Mouse (Mus musculus) midbrain, embryonic 14.5 days (tissue): Measurements from ENCODE around the gene Samd8. TPM values are rescaled to one million over a fixed set of nuclear protein-coding genes. Genes with fewer than 3 reads are reported as not detected.

ENCODE experiments used
- ATAC-seq: fragments of 200-750 bp; cut with Nextera tagmentation; 2 replicates; pipeline ENCODE4 v1.8.0; 2017; ENCODE audit warnings: moderate number of reproducible peaks, moderate library complexity; ENCODE audit not compliant: low FRiP score, low TSS enrichment
- DNase-seq: peaks from one replicate; pipeline ENCODE4 v3.0.0-alpha.2; 2015
- H3K27ac ChIP-seq: fragments of 300-500 bp; sonication (generic); replicated peaks from 2 replicates; pipeline ENCODE4 v1.5.1; 2014; ENCODE audit warnings: mild to moderate bottlenecking, low read depth, low read length, moderate library complexity
- H3K27me3 ChIP-seq: fragments of 300-500 bp; sonication (generic); 2 replicates; pipeline ENCODE4 v1.6.1; 2014; ENCODE audit warnings: low read length, control low read depth, mixed read lengths; ENCODE audit not compliant: control insufficient read depth, insufficient read depth
- H3K36me3 ChIP-seq: fragments of 300-500 bp; sonication (generic); 2 replicates; pipeline ENCODE4 v1.6.1; 2014; ENCODE audit warnings: low read length, control low read depth; ENCODE audit not compliant: control insufficient read depth, insufficient read depth
- H3K4me1 ChIP-seq: fragments of 300-500 bp; sonication (generic); 2 replicates; pipeline ENCODE4 v1.6.1; 2014; ENCODE audit warnings: mild to moderate bottlenecking, antibody characterized with exemption, low read length, control low read depth; ENCODE audit not compliant: control insufficient read depth, insufficient read depth
- H3K4me2 ChIP-seq: fragments of 300-500 bp; sonication (generic); 2 replicates; pipeline ENCODE4 v1.6.1; 2014; ENCODE audit warnings: mild to moderate bottlenecking, low read length, moderate library complexity
- H3K4me3 ChIP-seq: fragments of 300-500 bp; sonication (generic); replicated peaks from 2 replicates; pipeline ENCODE4 v1.5.1; 2014; ENCODE audit warnings: low read depth, low read length
- H3K9ac ChIP-seq: fragments of 300-500 bp; sonication (generic); replicated peaks from 2 replicates; pipeline ENCODE4 v1.6.1; 2014; ENCODE audit warnings: mild to moderate bottlenecking, low read length, moderate library complexity
- H3K9me3 ChIP-seq: fragments of 300-500 bp; sonication (generic); 2 replicates; pipeline ENCODE4 v1.6.1; 2016; ENCODE audit warnings: low read length, control low read depth, mixed read lengths; ENCODE audit not compliant: control insufficient read depth
- WGBS: fragments of 180-500 bp; shearing (Covaris S2); extraction: QIAGEN DNeasy Blood & Tissue Kit; methylation state at CpG from one replicate; pipeline ENCODE4 v1.1.7; 2014; 5-methylcytosine and 5-hydroxymethylcytosine counted together
- polyA plus RNA-seq: library from polyadenylated mRNA; unstranded; fragments of >200 nt; fragmentation: Nextera tagmentation; extraction: Ambion mirVana; gene quantifications from 2 replicates; pipeline ENCODE4 v1.2.1, GENCODE M21; 2014

Samd8 gene
- polyA plus RNA-seq, 1 experiment from 2014 or later, result 23.4 TPM

- Histone ChIP-seq H3K4me3 (no peak overlapping the region), H3K4me1 (no peaks in the 10 kb centered on the region), H3K27me3 (no peaks in the 10 kb centered on the region), H3K27ac (no peak overlapping the region), H3K9ac (no peak overlapping the region), H3K9me3 (no peaks in the 10 kb centered on the region), H3K36me3 (no peaks in the 10 kb centered on the region), H3K4me2 (no peak overlapping the region)
- ATAC-seq, result peak; percentile 67; the same call in 1 of the 2 replicates
- 14% methylated on average over 4 of the region's 4 CpGs for WGBS
- DNase-seq, result peak; percentile 92
These were observed 8.5 kb upstream of the Samd8 start for GRCm38 (mm10) chr14:21741786-21742185.

DNA sequence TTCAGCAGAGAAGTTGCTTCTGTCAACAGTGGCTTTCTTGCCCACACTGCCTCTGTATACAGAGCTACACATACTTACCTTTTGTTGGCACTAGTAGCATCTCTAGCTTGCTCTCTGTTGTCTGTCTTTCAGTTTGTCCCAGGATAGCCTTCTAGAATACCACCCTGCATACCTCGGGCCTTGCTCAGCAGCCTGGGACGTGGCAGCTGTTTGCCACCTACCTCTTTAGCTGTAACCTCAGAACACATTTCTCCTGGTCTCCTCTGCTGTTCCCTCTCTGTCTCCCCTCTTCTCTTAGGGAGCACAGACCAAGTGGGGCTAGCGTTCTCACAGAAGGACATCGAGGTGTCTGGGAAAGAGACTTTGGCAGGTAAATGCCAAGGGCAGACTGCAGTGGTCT is 7.9 kb upstream of the Samd8 start:
- Histone ChIP-seq H3K4me1 (no peaks in the 10 kb centered on the region), H3K9ac (no peak overlapping the region), H3K4me3 (no peak overlapping the region), H3K36me3 (no peaks in the 10 kb centered on the region), H3K4me2 (no peak overlapping the region), H3K27me3 (no peaks in the 10 kb centered on the region), H3K9me3 (no peaks in the 10 kb centered on the region), H3K27ac (no peak overlapping the region)
- DNase-seq (no peak), ATAC-seq (no peak)
- WGBS, result 95% methylated on average over 4 of the region's 4 CpGs

- Histone ChIP-seq H3K4me3 (no peak overlapping the region), H3K4me2 (no peak overlapping the region), H3K9me3 (no peaks in the 10 kb centered on the region), H3K27ac (no peak overlapping the region), H3K4me1 (no peaks in the 10 kb centered on the region), H3K9ac (no peak overlapping the region), H3K27me3 (no peaks in the 10 kb centered on the region), H3K36me3 (no peaks in the 10 kb centered on the region)
- ATAC-seq, result no peak
- no peak for DNase-seq
- 96% methylated on average over 1 of the region's 1 CpGs for WGBS
These were observed 6.2 kb upstream of the Samd8 start for GRCm38 (mm10) chr14:21744169-21744568.

GRCm38 (mm10) chr14:21745149-21745548 is 5.2 kb upstream of the Samd8 start:
- 82% methylated on average over 5 of the region's 5 CpGs for WGBS
- no peak overlapping the region for H3K4me3 ChIP-seq
- no peaks in the 10 kb centered on the region for H3K36me3 ChIP-seq
- DNase-seq (no peak), ATAC-seq (no peak)
- H3K9ac ChIP-seq, result no peak overlapping the region
- H3K27ac ChIP-seq, result no peak overlapping the region
- no peaks in the 10 kb centered on the region for H3K27me3 ChIP-seq
- no peak overlapping the region for H3K4me2 ChIP-seq
- no peaks in the 10 kb centered on the region for H3K4me1 ChIP-seq
- no peaks in the 10 kb centered on the region for H3K9me3 ChIP-seq

DNA sequence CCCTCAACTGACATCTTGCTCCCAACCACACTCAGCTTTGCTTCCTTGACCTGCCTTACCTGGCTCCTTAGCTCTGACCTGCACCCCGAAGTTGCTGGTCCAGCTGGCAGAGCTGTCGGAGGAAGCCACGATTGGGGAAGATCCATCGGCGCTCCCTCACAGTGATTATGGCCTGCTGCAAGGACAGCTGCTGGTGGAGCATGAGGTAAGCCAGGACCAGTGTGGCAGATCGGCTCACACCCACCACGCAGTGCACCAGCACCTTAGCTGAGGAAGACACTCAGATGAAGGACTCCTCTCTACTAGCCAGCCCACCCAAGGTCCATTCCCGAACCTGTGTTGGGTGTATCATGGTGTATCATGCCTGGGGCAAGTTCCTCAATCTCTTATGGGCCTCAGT is 4.1 kb upstream of the Samd8 start:
- no peak for DNase-seq
- Histone ChIP-seq H3K27me3 (no peaks in the 10 kb centered on the region), H3K4me1 (no peaks in the 10 kb centered on the region), H3K9me3 (no peaks in the 10 kb centered on the region), H3K27ac (no peak overlapping the region), H3K9ac (no peak overlapping the region), H3K4me3 (no peak overlapping the region), H3K36me3 (no peaks in the 10 kb centered on the region), H3K4me2 (no peak overlapping the region)
- ATAC-seq, result no peak
- WGBS, result 92% methylated on average over 8 of the region's 8 CpGs

DNA sequence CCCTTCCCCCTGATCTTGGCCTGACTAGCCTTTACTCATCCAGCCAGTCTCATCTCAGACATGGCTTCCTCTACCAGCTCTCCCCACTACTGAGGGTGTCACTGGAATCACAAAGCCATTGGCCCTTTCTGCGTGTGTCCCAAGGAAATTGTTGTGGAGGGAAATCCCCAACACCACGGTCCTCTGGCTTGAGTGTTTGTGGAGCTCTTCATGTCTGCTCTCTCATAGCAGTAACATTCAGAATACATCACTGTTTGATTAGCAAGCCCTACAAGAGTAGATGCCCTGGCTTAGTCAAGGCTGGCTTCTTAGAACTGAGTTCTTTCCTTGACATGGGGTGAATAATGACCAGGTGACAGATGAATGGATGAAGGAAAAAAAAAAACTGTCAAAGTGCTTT is 3.5 kb upstream of the Samd8 start:
- peaks cover 3% of the 10 kb centered on the region for H3K4me1 ChIP-seq
- no peak overlapping the region for H3K9ac ChIP-seq
- ATAC-seq, result no peak
- no peak overlapping the region for H3K4me3 ChIP-seq
- no peak overlapping the region for H3K4me2 ChIP-seq
- no peaks in the 10 kb centered on the region for H3K27me3 ChIP-seq
- no peak overlapping the region for H3K27ac ChIP-seq
- H3K9me3 ChIP-seq, result no peaks in the 10 kb centered on the region
- H3K36me3 ChIP-seq, result no peaks in the 10 kb centered on the region
- 85% methylated on average over 2 of the region's 2 CpGs for WGBS
- DNase-seq, result no peak

GRCm38 (mm10) chr14:21747436-21748141 is 2.7 kb upstream of the Samd8 start:
- WGBS, result 76% methylated on average over 14 of the region's 14 CpGs
- no peak for DNase-seq
- ATAC-seq, result no peak
- Histone ChIP-seq H3K4me3 (no peak overlapping the region), H3K27me3 (no peaks in the 10 kb centered on the region), H3K36me3 (no peaks in the 10 kb centered on the region), H3K4me2 (no peak overlapping the region), H3K9me3 (no peaks in the 10 kb centered on the region), H3K9ac (no peak overlapping the region), H3K27ac (no peak overlapping the region), H3K4me1 (peaks cover 10% of the 10 kb centered on the region)

DNA sequence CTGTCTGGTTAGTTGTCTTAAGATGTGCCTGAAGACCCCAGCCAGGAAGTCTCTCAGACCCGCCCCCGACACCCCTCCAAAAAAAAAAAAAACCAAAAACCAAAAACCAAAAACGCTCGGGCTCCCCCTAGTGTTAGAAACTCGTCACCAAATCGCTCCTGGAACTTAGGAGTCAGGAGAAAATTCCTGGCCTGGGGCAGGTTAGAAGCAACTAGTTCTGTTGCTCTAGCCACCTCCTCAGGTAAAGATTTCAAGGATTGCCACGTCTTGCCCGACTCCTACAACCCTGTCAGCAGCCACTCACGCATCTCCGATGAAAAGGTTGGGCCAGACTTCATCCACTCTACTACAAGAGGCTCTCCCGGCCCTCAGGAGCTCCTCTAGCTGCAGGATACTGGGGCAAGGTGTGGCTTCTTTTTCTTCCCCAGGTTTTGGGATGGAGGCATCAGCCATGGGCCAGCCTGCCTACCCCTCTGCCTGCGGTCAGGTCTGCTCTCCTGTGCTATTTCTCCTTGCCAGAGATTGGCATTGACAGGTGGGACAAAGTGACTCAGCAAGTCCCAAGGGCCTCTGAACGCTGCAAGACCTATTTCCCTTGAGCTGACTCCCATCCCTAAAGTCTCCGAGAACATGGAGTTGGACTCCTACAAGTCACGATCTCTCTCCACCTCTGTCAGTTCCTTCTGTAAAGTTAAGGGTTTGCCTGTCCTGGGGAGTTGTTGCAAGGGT is 2.0 kb upstream of the Samd8 start:
- 41% methylated on average over 15 of the region's 15 CpGs for WGBS
- Histone ChIP-seq H3K9ac (no peak overlapping the region), H3K9me3 (no peaks in the 10 kb centered on the region), H3K27ac (no peak overlapping the region), H3K4me2 (no peak overlapping the region), H3K4me1 (peaks cover 12% of the 10 kb centered on the region), H3K4me3 (no peak overlapping the region), H3K36me3 (no peaks in the 10 kb centered on the region), H3K27me3 (no peaks in the 10 kb centered on the region)
- DNase-seq (peak; percentile 64), ATAC-seq (no peak)
